Mouse (Mus musculus) left cerebral cortex, postnatal 25 days (tissue): ENCODE results near the gene Ctnna2. TPM values are rescaled to one million over a fixed set of nuclear protein-coding genes. Genes with fewer than 3 reads are reported as not detected.

Source experiments
- DNase-seq, 2 experiments: peaks; one replicate each; pipeline ENCODE4 v3.0.0; 2022; ENCODE audit warnings: low spot score in 2 of 2, mixed read lengths in 1 of 2
- intact Hi-C: fragments of 180-260 bp; cut with DNase I; formaldehyde crosslinking; loops from one replicate; pipeline ENCODE4 v1.15.1; 2025
- total RNA-seq, 2 experiments: library from RNA; stranded (reverse); gene quantifications; 2 replicates each; pipeline ENCODE4 v1.2.3; 2021

Ctnna2 gene
- 100 to 1,000 TPM; 122 to 124 TPM for total RNA-seq

- intact Hi-C loops = loop anchor here (2.0 to 5.0 kb wide), 2 partner anchors 107 to 342 kb away; no protein-coding TSS in a partner anchor
Observed at GRCm38 (mm10) chr6:77979241-77979961, at the start of gene Ctnna2. Gene Ctnna2 (minus strand): TSS chr6:77979699.

GRCm38 (mm10) chr6:77980137-77981052 lies 896 bp upstream of the Ctnna2 start:
- intact Hi-C loops = no loop called here
- no peak for DNase-seq

More at GRCm38 (mm10) chr6:77979241-77979961, at the start of gene Ctnna2:
- peak; percentile 95 to 98 for DNase-seq

- peak in 1 of 2 experiments; percentile 35 for DNase-seq
- intact Hi-C loops = loop anchor here (2.0 to 5.0 kb wide), 2 partner anchors 106 to 341 kb away; no protein-coding TSS in a partner anchor
Observed at GRCm38 (mm10) chr6:77978476-77979240, 841 bp downstream of the Ctnna2 start.

GRCm38 (mm10) chr6:77970545-77971242 lies 8.8 kb downstream of the Ctnna2 start:
- no peak for DNase-seq
- intact Hi-C loops = no loop called here

GRCm38 (mm10) chr6:77969774-77970173 lies 9.7 kb downstream of the Ctnna2 start:
- DNase-seq = no peak
- intact Hi-C loops = no loop called here

- intact Hi-C loops = no loop called here
- DNase-seq = no peak
Observed at GRCm38 (mm10) chr6:77962011-77962410, 17.5 kb downstream of the Ctnna2 start.

- no peak for DNase-seq
- intact Hi-C loops = no loop called here
Observed at GRCm38 (mm10) chr6:77951276-77951675, 28.2 kb downstream of the Ctnna2 start.

GRCm38 (mm10) chr6:77950690-77951089 lies 28.8 kb downstream of the Ctnna2 start:
- DNase-seq = no peak
- intact Hi-C loops = no loop called here

- intact Hi-C loops = no loop called here
- peak in 1 of 2 experiments; percentile 51 for DNase-seq
Observed at GRCm38 (mm10) chr6:77929375-77929774, 50.1 kb downstream of the Ctnna2 start.

GRCm38 (mm10) chr6:77873150-77873549 lies 106.3 kb downstream of the Ctnna2 start:
- no peak for DNase-seq
- intact Hi-C loops = loop anchor here (2.0 kb wide), 1 partner anchor 106 kb away; the partner anchor contains the start of gene Ctnna2

- intact Hi-C loops = loop anchor here (10.0 kb wide), 1 partner anchor 145 kb away; no protein-coding TSS in a partner anchor
- DNase-seq = no peak
Observed at GRCm38 (mm10) chr6:77869313-77869712, 110.2 kb downstream of the Ctnna2 start.

- DNase-seq = no peak
Observed at GRCm38 (mm10) chr6:77868119-77868518, 111.4 kb downstream of the Ctnna2 start.

GRCm38 (mm10) chr6:77863379-77863778 lies 116.1 kb downstream of the Ctnna2 start:
- intact Hi-C loops = loop anchor here (1.0 to 10.0 kb wide), 4 partner anchors 139 to 477 kb away; no protein-coding TSS in a partner anchor

More at GRCm38 (mm10) chr6:77868119-77868518, 111.4 kb downstream of the Ctnna2 start:
- intact Hi-C loops = loop anchor here (10.0 kb wide), 1 partner anchor 143 kb away; no protein-coding TSS in a partner anchor

GRCm38 (mm10) chr6:77862781-77863180 lies 116.7 kb downstream of the Ctnna2 start:
- intact Hi-C loops = loop anchor here (1.0 to 10.0 kb wide), 4 partner anchors 138 to 478 kb away; no protein-coding TSS in a partner anchor

More at GRCm38 (mm10) chr6:77863379-77863778, 116.1 kb downstream of the Ctnna2 start:
- DNase-seq = peak in 1 of 2 experiments; percentile 51

GRCm38 (mm10) chr6:77849438-77849837 lies 130.1 kb downstream of the Ctnna2 start:
- intact Hi-C loops = no loop called here
- DNase-seq = no peak

More at GRCm38 (mm10) chr6:77862781-77863180, 116.7 kb downstream of the Ctnna2 start:
- peak; percentile 57 to 97 for DNase-seq

- DNase-seq = peak in 1 of 2 experiments; percentile 54
- intact Hi-C loops = no loop called here
Observed at GRCm38 (mm10) chr6:77848796-77849195, 130.7 kb downstream of the Ctnna2 start.

- intact Hi-C loops = no loop called here
- DNase-seq = peak; percentile 39 to 88
Observed at GRCm38 (mm10) chr6:77847651-77848050, 131.8 kb downstream of the Ctnna2 start.

- intact Hi-C loops = loop anchor here (10.0 kb wide), 1 partner anchor 184 kb away; no protein-coding TSS in a partner anchor
- no peak for DNase-seq
Observed at GRCm38 (mm10) chr6:77839076-77839475, 140.4 kb downstream of the Ctnna2 start.
